Mouse (Mus musculus): ENCODE measurements around the gene Tmem185b. TPM values are rescaled to one million over a fixed set of nuclear protein-coding genes. Genes with fewer than 3 reads are reported as not detected.
A peak's percentile ranks its signal among the peaks of the same experiment; 100 is the strongest.

Gene Tmem185b
- total and polyA plus RNA-seq, 2 experiments: 6.6 to 14.2 TPM

- no peak for DNase-seq (ENCODE audit: extremely low read depth, low read depth, low spot score)
- 50% methylated on average over 6 of the region's 6 CpGs for WGBS
- TF ChIP-seq CTCF (IDR thresholded peaks at IDR 0.05; ENCODE audit: low read depth, low read length) (no peak), POLR2A (IDR thresholded peaks at IDR 0.05; ENCODE audit: extremely low read depth, insufficient read depth, low read length) (no peak)
- H3K9ac ChIP-seq (ENCODE audit: low read depth, low read length): no peak overlapping the region
- H3K27me3 ChIP-seq (ENCODE audit: control insufficient read depth, insufficient read depth, low read length): no peaks in the 10 kb centered on the region
- no peaks in the 10 kb centered on the region for H3K36me3 ChIP-seq (ENCODE audit: control insufficient read depth, insufficient read depth, low read length)
- no peak overlapping the region for H3K27ac ChIP-seq (replicated peaks; ENCODE audit: insufficient read depth, low read depth, low read length)
- H3K4me1 ChIP-seq (ENCODE audit: control insufficient read depth, insufficient read depth, low read length): peaks cover 6% of the 10 kb centered on the region; the same call in 1 of the 2 replicates
- H3K4me3 ChIP-seq (ENCODE audit: insufficient read depth, low read depth, low read length): no peak overlapping the region
- H3K79me2 ChIP-seq (ENCODE audit: control insufficient read depth, insufficient read depth, low read length): no peaks in the 10 kb centered on the region
These were observed 17.4 kb downstream of the Tmem185b start for GRCm38 (mm10) chr1:119543316-119543715.

GRCm38 (mm10) chr1:119544611-119545155 is 18.7 kb downstream of the Tmem185b start:
- WGBS: 95% methylated on average over 5 of the region's 5 CpGs
- TF ChIP-seq CTCF (IDR thresholded peaks at IDR 0.05; ENCODE audit: low read depth, low read length): no peak
- TF ChIP-seq POLR2A (IDR thresholded peaks at IDR 0.05; ENCODE audit: extremely low read depth, insufficient read depth, low read length): no peak
- no peak overlapping the region for H3K9ac ChIP-seq (ENCODE audit: low read depth, low read length)
- no peak for DNase-seq (ENCODE audit: extremely low read depth, low read depth, low spot score)
- H3K27me3 ChIP-seq (ENCODE audit: control insufficient read depth, insufficient read depth, low read length): no peaks in the 10 kb centered on the region
- peaks cover 6% of the 10 kb centered on the region; the same call in 1 of the 2 replicates for H3K4me1 ChIP-seq (ENCODE audit: control insufficient read depth, insufficient read depth, low read length)
- no peaks in the 10 kb centered on the region for H3K36me3 ChIP-seq (ENCODE audit: control insufficient read depth, insufficient read depth, low read length)
- no peak overlapping the region for H3K4me3 ChIP-seq (ENCODE audit: insufficient read depth, low read depth, low read length)
- H3K79me2 ChIP-seq (ENCODE audit: control insufficient read depth, insufficient read depth, low read length): no peaks in the 10 kb centered on the region
- H3K27ac ChIP-seq (replicated peaks; ENCODE audit: insufficient read depth, low read depth, low read length): no peak overlapping the region

GRCm38 (mm10) chr1:119545164-119545563 is 19.2 kb downstream of the Tmem185b start:
- TF ChIP-seq CTCF (IDR thresholded peaks at IDR 0.05; ENCODE audit: low read depth, low read length): no peak
- no peak for TF ChIP-seq POLR2A (IDR thresholded peaks at IDR 0.05; ENCODE audit: extremely low read depth, insufficient read depth, low read length)
- H3K27me3 ChIP-seq (ENCODE audit: control insufficient read depth, insufficient read depth, low read length): no peaks in the 10 kb centered on the region
- H3K79me2 ChIP-seq (ENCODE audit: control insufficient read depth, insufficient read depth, low read length): no peaks in the 10 kb centered on the region
- H3K36me3 ChIP-seq (ENCODE audit: control insufficient read depth, insufficient read depth, low read length): no peaks in the 10 kb centered on the region
- 70% methylated on average over 2 of the region's 2 CpGs for WGBS
- DNase-seq (ENCODE audit: extremely low read depth, low read depth, low spot score): no peak
- H3K4me1 ChIP-seq (ENCODE audit: control insufficient read depth, insufficient read depth, low read length): peaks cover 6% of the 10 kb centered on the region; the same call in 1 of the 2 replicates
- H3K9ac ChIP-seq (ENCODE audit: low read depth, low read length): no peak overlapping the region
- H3K27ac ChIP-seq (replicated peaks; ENCODE audit: insufficient read depth, low read depth, low read length): no peak overlapping the region
- H3K4me3 ChIP-seq (ENCODE audit: insufficient read depth, low read depth, low read length): no peak overlapping the region

GRCm38 (mm10) chr1:119545671-119546070 is 19.7 kb downstream of the Tmem185b start:
- WGBS: 93% methylated on average over 4 of the region's 4 CpGs
- Histone ChIP-seq H3K79me2 (ENCODE audit: control insufficient read depth, insufficient read depth, low read length) (no peaks in the 10 kb centered on the region), H3K27ac (replicated peaks; ENCODE audit: insufficient read depth, low read depth, low read length) (no peak overlapping the region), H3K9ac (ENCODE audit: low read depth, low read length) (no peak overlapping the region), H3K27me3 (ENCODE audit: control insufficient read depth, insufficient read depth, low read length) (no peaks in the 10 kb centered on the region), H3K4me3 (ENCODE audit: insufficient read depth, low read depth, low read length) (no peak overlapping the region), H3K4me1 (ENCODE audit: control insufficient read depth, insufficient read depth, low read length) (peaks cover 6% of the 10 kb centered on the region; the same call in 1 of the 2 replicates), H3K36me3 (ENCODE audit: control insufficient read depth, insufficient read depth, low read length) (no peaks in the 10 kb centered on the region)
- TF ChIP-seq POLR2A (IDR thresholded peaks at IDR 0.05; ENCODE audit: extremely low read depth, insufficient read depth, low read length): no peak
- no peak for TF ChIP-seq CTCF (IDR thresholded peaks at IDR 0.05; ENCODE audit: low read depth, low read length)
- no peak for DNase-seq (ENCODE audit: extremely low read depth, low read depth, low spot score)

- Histone ChIP-seq H3K27me3 (ENCODE audit: control insufficient read depth, insufficient read depth, low read length) (no peaks in the 10 kb centered on the region), H3K4me1 (ENCODE audit: control insufficient read depth, insufficient read depth, low read length) (peaks cover under 1% of the 10 kb centered on the region; the same call in 1 of the 2 replicates), H3K4me3 (ENCODE audit: insufficient read depth, low read depth, low read length) (no peak overlapping the region), H3K9ac (ENCODE audit: low read depth, low read length) (no peak overlapping the region), H3K79me2 (ENCODE audit: control insufficient read depth, insufficient read depth, low read length) (no peaks in the 10 kb centered on the region), H3K36me3 (ENCODE audit: control insufficient read depth, insufficient read depth, low read length) (no peaks in the 10 kb centered on the region), H3K27ac (replicated peaks; ENCODE audit: insufficient read depth, low read depth, low read length) (no peak overlapping the region)
- TF ChIP-seq POLR2A (IDR thresholded peaks at IDR 0.05; ENCODE audit: extremely low read depth, insufficient read depth, low read length): no peak
- TF ChIP-seq CTCF (IDR thresholded peaks at IDR 0.05; ENCODE audit: low read depth, low read length): no peak
- no peak for DNase-seq (ENCODE audit: extremely low read depth, low read depth, low spot score)
- 91% methylated on average over 3 of the region's 3 CpGs for whole genome bisulfite sequencing
These were observed 20.5 kb downstream of the Tmem185b start for GRCm38 (mm10) chr1:119546490-119546889.

GRCm38 (mm10) chr1:119548668-119549326 is 22.8 kb downstream of the Tmem185b start:
- Histone ChIP-seq H3K27me3 (ENCODE audit: control insufficient read depth, insufficient read depth, low read length) (no peaks in the 10 kb centered on the region), H3K9ac (ENCODE audit: low read depth, low read length) (no peak overlapping the region), H3K4me3 (ENCODE audit: insufficient read depth, low read depth, low read length) (no peak overlapping the region), H3K4me1 (ENCODE audit: control insufficient read depth, insufficient read depth, low read length) (peaks cover 5% of the 10 kb centered on the region; the same call in 1 of the 2 replicates), H3K79me2 (ENCODE audit: control insufficient read depth, insufficient read depth, low read length) (no peaks in the 10 kb centered on the region), H3K27ac (replicated peaks; ENCODE audit: insufficient read depth, low read depth, low read length) (no peak overlapping the region), H3K36me3 (ENCODE audit: control insufficient read depth, insufficient read depth, low read length) (no peaks in the 10 kb centered on the region)
- WGBS: 62% methylated on average over 7 of the region's 7 CpGs
- peak; percentile 77 for DNase-seq (ENCODE audit: extremely low read depth, low read depth, low spot score)
- TF ChIP-seq CTCF (IDR thresholded peaks at IDR 0.05; ENCODE audit: low read depth, low read length): peak; percentile 35
- TF ChIP-seq POLR2A (IDR thresholded peaks at IDR 0.05; ENCODE audit: extremely low read depth, insufficient read depth, low read length): no peak

All from liver, adult 2 months (tissue).